Mouse (Mus musculus): ENCODE measurements around the gene 4930444G20Rik. TPM values are rescaled to one million over a fixed set of nuclear protein-coding genes. Genes with fewer than 3 reads are reported as not detected.
"Not testable (repeated sequence)": the region's sequence is repeated elsewhere in the genome, so short reads cannot be mapped to it uniquely, and the experiment has no call there.

4930444G20Rik gene
- polyA plus RNA-seq, 1 experiment, result not detected

DNA sequence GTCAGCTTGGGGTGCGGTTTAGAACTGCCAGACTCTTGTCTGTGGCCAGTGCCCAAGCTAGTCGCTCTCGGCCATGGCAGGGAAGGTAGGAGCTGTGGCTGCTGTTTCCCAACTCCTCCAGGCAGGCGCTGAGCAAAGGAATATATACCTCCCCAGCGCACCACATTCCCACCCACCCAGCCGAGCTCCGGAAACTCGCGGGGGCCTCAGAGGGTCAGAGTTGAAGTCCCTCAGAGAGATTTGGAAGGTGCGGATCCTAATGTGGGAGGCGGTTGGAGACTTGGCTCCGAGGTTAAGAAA, 8.9 kb downstream of the 4930444G20Rik start:
- Histone ChIP-seq H3K9me3 (replicated peaks; ENCODE audit: control insufficient read depth, insufficient read depth, low read length, poor library complexity, severe bottlenecking) (no peaks in the 10 kb centered on the region), H3K9ac (ENCODE audit: low read depth, poor library complexity, severe bottlenecking) (peak overlapping the region; percentile 63), H3K27me3 (ENCODE audit: control insufficient read depth, insufficient read depth, low read length, poor library complexity, severe bottlenecking) (no peaks in the 10 kb centered on the region), H3K27ac (ENCODE audit: insufficient read depth, low read length) (no peak overlapping the region), H3K4me1 (ENCODE audit: control insufficient read depth, insufficient read depth, low read length) (no peaks in the 10 kb centered on the region), H3K4me3 (ENCODE audit: low read depth, low read length) (peak overlapping the region; percentile 54), H3K36me3 (ENCODE audit: control insufficient read depth, insufficient read depth, low read length, poor library complexity, severe bottlenecking) (no peaks in the 10 kb centered on the region)
- TF ChIP-seq POLR2A (IDR thresholded peaks at IDR 0.05; ENCODE audit: insufficient read depth, low read length) (no peak), CTCF (IDR thresholded peaks at IDR 0.05; ENCODE audit: low read depth, low read length) (no peak), EP300 (IDR thresholded peaks at IDR 0.05; ENCODE audit: insufficient read depth, low read depth, low read length) (no peak)

DNA sequence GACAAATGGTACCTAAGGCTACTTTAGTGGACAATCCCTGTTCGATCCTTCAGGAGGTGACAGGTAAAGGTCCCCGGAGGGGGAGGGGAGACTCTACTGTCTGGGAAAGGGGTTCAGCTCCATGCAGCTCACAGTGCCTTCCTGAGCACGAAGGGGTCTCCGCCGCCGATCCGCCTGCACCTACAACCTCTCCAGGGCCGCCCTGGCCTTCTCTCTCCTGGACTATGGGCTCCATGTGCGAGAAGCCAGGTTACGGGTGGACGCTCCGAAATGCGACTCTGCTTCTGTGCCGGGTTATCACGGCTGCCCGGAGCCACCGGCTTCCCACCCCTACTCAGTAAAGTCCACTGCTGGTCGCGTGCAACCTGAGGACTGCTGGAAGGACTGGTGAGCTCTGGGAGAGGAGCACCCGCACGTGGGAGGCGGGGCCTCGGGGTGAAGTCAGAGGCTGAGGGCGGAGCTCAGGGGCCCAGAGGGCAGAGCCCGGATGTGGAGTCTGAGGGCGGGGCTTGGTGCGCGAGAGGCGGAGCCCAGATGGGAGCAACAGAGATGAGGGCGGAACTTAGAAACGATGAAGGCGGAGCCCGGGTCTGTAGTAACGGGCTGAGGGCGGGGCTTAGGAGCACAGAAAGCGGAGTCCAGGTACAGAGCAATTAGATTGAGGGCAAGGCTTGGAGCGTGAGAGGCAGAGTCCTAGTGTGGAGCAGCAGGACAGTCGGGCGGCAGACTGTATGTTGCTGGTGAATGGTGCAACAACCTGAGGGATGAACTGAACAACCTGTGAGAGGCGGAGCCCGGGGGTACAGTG, 9.5 kb downstream of the 4930444G20Rik start:
- no peaks in the 10 kb centered on the region for H3K36me3 ChIP-seq (ENCODE audit: control insufficient read depth, insufficient read depth, low read length, poor library complexity, severe bottlenecking)
- H3K9me3 ChIP-seq (replicated peaks; ENCODE audit: control insufficient read depth, insufficient read depth, low read length, poor library complexity, severe bottlenecking), result no peaks in the 10 kb centered on the region
- no peak overlapping the region for H3K27ac ChIP-seq (ENCODE audit: insufficient read depth, low read length)
- TF ChIP-seq POLR2A (IDR thresholded peaks at IDR 0.05; ENCODE audit: insufficient read depth, low read length) (peak; percentile 97), EP300 (IDR thresholded peaks at IDR 0.05; ENCODE audit: insufficient read depth, low read depth, low read length) (no peak)
- peak overlapping the region; percentile 71 for H3K9ac ChIP-seq (ENCODE audit: low read depth, poor library complexity, severe bottlenecking)
- H3K4me3 ChIP-seq (ENCODE audit: low read depth, low read length), result peak overlapping the region; percentile 81
- no peaks in the 10 kb centered on the region for H3K4me1 ChIP-seq (ENCODE audit: control insufficient read depth, insufficient read depth, low read length)
- no peaks in the 10 kb centered on the region for H3K27me3 ChIP-seq (ENCODE audit: control insufficient read depth, insufficient read depth, low read length, poor library complexity, severe bottlenecking)

DNA sequence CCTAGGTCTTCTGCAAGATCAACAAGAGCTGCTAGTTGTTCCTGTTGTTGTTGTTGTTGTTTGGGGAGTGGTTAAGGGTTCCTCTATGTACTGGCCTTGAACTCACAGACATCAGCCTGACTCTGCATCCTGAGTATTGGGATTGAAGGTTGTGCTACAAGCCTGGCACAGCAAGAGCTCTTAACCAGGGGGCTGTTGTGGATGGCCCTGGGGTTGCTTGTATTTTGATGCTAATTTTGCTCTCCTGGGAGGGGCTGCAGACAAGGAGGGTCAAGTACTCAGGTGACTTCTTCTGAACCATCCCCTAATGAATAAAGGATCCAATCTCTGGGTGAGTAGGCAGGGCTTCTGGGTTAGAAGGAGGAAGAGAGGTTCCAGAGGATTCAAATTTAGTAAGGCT, 12.6 kb downstream of the 4930444G20Rik start:
- H3K9ac ChIP-seq (ENCODE audit: low read depth, poor library complexity, severe bottlenecking), result no peak overlapping the region
- H3K9me3 ChIP-seq (replicated peaks; ENCODE audit: control insufficient read depth, insufficient read depth, low read length, poor library complexity, severe bottlenecking), result peaks cover 4% of the 10 kb centered on the region; the same call in 1 of the 2 replicates
- peak overlapping the region; percentile 85 for H3K27ac ChIP-seq (ENCODE audit: insufficient read depth, low read length)
- no peaks in the 10 kb centered on the region for H3K4me1 ChIP-seq (ENCODE audit: control insufficient read depth, insufficient read depth, low read length)
- H3K36me3 ChIP-seq (ENCODE audit: control insufficient read depth, insufficient read depth, low read length, poor library complexity, severe bottlenecking), result no peaks in the 10 kb centered on the region
- H3K4me3 ChIP-seq (ENCODE audit: low read depth, low read length), result no peak overlapping the region
- TF ChIP-seq EP300 (IDR thresholded peaks at IDR 0.05; ENCODE audit: insufficient read depth, low read depth, low read length), result peak; percentile 90
- no peak for TF ChIP-seq POLR2A (IDR thresholded peaks at IDR 0.05; ENCODE audit: insufficient read depth, low read length)
- no peaks in the 10 kb centered on the region for H3K27me3 ChIP-seq (ENCODE audit: control insufficient read depth, insufficient read depth, low read length, poor library complexity, severe bottlenecking)

DNA sequence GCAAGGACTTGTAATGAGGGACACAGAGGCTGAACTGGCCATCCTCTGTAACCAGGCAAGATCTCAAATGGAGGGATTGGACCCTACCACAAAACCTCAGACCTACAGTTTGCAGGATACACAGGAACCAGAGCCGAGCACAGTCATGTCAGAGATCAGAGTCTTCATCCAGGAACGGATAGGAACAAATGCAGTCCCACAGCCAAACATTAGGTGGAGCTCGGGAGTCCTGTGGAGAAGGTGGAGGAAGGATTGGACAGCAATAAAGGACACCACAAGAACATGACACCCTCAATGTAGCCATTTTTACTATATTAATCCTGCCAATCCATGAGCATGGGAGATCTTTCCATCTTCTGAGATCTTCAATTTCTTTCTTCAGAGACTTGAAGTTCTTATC, 31.6 kb downstream of the 4930444G20Rik start:
- H3K27me3 ChIP-seq (ENCODE audit: control insufficient read depth, insufficient read depth, low read length, poor library complexity, severe bottlenecking); H3K4me1 ChIP-seq (ENCODE audit: control insufficient read depth, insufficient read depth, low read length); H3K4me3 ChIP-seq (ENCODE audit: low read depth, low read length); H3K9ac ChIP-seq (ENCODE audit: low read depth, poor library complexity, severe bottlenecking); H3K9me3 ChIP-seq (replicated peaks; ENCODE audit: control insufficient read depth, insufficient read depth, low read length, poor library complexity, severe bottlenecking); H3K27ac ChIP-seq (ENCODE audit: insufficient read depth, low read length); H3K36me3 ChIP-seq (ENCODE audit: control insufficient read depth, insufficient read depth, low read length, poor library complexity, severe bottlenecking): not testable (repeated sequence)
- peak; percentile 49 for TF ChIP-seq CTCF (IDR thresholded peaks at IDR 0.05; ENCODE audit: low read depth, low read length)

DNA sequence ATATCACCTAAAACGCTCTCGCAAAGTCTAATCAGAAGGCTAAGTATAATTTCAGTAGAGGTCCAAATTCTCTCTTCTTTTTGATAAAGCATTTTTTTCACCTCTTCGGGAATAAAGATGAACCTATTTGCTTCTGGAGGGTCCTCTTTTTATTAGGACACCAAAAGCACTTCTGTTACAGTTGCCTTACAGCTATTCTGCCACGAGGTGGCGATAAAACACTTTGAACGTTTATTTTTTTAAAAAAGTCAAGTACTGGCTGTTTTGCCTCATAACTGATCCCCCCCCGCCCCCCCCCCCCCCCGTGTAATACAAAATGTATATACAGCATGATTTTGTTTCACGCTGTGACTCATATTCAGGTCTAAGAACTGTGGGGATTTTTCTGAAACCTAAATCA, 33.6 kb downstream of the 4930444G20Rik start:
- H3K4me3 ChIP-seq (ENCODE audit: low read depth, low read length), result no peak overlapping the region
- H3K36me3 ChIP-seq (ENCODE audit: control insufficient read depth, insufficient read depth, low read length, poor library complexity, severe bottlenecking), result no peaks in the 10 kb centered on the region
- no peak for TF ChIP-seq CTCF (IDR thresholded peaks at IDR 0.05; ENCODE audit: low read depth, low read length)
- no peak for TF ChIP-seq POLR2A (IDR thresholded peaks at IDR 0.05; ENCODE audit: insufficient read depth, low read length)
- no peak for TF ChIP-seq EP300 (IDR thresholded peaks at IDR 0.05; ENCODE audit: insufficient read depth, low read depth, low read length)
- no peaks in the 10 kb centered on the region for H3K9me3 ChIP-seq (replicated peaks; ENCODE audit: control insufficient read depth, insufficient read depth, low read length, poor library complexity, severe bottlenecking)
- no peaks in the 10 kb centered on the region for H3K27me3 ChIP-seq (ENCODE audit: control insufficient read depth, insufficient read depth, low read length, poor library complexity, severe bottlenecking)
- H3K9ac ChIP-seq (ENCODE audit: low read depth, poor library complexity, severe bottlenecking), result no peak overlapping the region
- H3K4me1 ChIP-seq (ENCODE audit: control insufficient read depth, insufficient read depth, low read length), result no peaks in the 10 kb centered on the region
- no peak overlapping the region for H3K27ac ChIP-seq (ENCODE audit: insufficient read depth, low read length)

DNA sequence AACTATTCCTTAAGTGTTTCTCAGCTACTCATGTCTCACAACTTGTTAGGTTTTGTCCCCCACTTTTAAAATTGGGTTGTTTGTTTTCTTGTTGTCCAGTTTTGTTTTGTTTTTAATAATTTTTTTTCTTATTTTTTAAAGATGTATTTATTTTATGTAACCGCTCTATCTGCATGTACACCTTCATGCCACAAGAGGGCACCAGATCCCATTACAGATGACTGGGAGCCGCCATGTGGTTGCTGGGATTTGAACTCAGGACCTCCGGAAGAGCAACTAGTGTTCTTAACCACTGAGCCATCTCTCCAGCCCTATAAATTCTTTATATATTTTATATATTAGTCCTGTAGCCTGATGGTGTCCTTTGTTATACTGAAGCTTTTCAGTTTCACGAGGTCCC, 49.3 kb downstream of the 4930444G20Rik start:
- H3K9ac ChIP-seq (ENCODE audit: low read depth, poor library complexity, severe bottlenecking), result no peak overlapping the region
- no peak overlapping the region for H3K27ac ChIP-seq (ENCODE audit: insufficient read depth, low read length)
- no peaks in the 10 kb centered on the region for H3K27me3 ChIP-seq (ENCODE audit: control insufficient read depth, insufficient read depth, low read length, poor library complexity, severe bottlenecking)
- H3K4me1 ChIP-seq (ENCODE audit: control insufficient read depth, insufficient read depth, low read length), result no peaks in the 10 kb centered on the region
- no peak for TF ChIP-seq POLR2A (IDR thresholded peaks at IDR 0.05; ENCODE audit: insufficient read depth, low read length)
- TF ChIP-seq EP300 (IDR thresholded peaks at IDR 0.05; ENCODE audit: insufficient read depth, low read depth, low read length), result no peak
- TF ChIP-seq CTCF (IDR thresholded peaks at IDR 0.05; ENCODE audit: low read depth, low read length), result peak; percentile 25
- no peaks in the 10 kb centered on the region for H3K9me3 ChIP-seq (replicated peaks; ENCODE audit: control insufficient read depth, insufficient read depth, low read length, poor library complexity, severe bottlenecking)
- H3K36me3 ChIP-seq (ENCODE audit: control insufficient read depth, insufficient read depth, low read length, poor library complexity, severe bottlenecking), result no peaks in the 10 kb centered on the region
- no peak overlapping the region for H3K4me3 ChIP-seq (ENCODE audit: low read depth, low read length)

All from ES-Bruce4 (cell line).